15 mouse cellular contexts compared by ENCODE assay signal in genomic region chr7:84587101-84587783, GRCm38 (mm10). TPM values are rescaled to one million over a fixed set of nuclear protein-coding genes. Genes with fewer than 3 reads are reported as not detected.
DNase-seq lines count a peak whose midpoint lies in the region; ATAC-seq lines count a peak whose summit lies in the region.
"Had no signal": no experiment of that assay in that cellular context is flagged by ENCODE, and none has a peak within 500 bp of the region (broad histone marks: within the 10 kb centered on the region; RNA-seq: fewer than 3 reads in every experiment).

No protein-coding gene starts in this region.

- no peak overlapping the region for H3K4me3 ChIP-seq in heart, embryonic 12.5 days
- H3K4me3 ChIP-seq in liver, embryonic 15.5 days (replicated peaks), result no peak overlapping the region; the same call in 1 of the 2 replicates
- H3K4me3 ChIP-seq: embryonic facial prominence, embryonic 10.5 days; limb, embryonic 13.5 days; megakaryocyte, embryonic 14.5 days had no signal

- H3K4me1 ChIP-seq in heart, embryonic 12.5 days (replicated peaks), result peaks cover 20% of the 10 kb centered on the region
- H3K4me1 ChIP-seq in liver, embryonic 15.5 days (replicated peaks), result peaks cover 42% of the 10 kb centered on the region
- H3K4me1 ChIP-seq: embryonic facial prominence, embryonic 10.5 days; limb, embryonic 13.5 days had no signal

- H3K4me2 ChIP-seq in heart, embryonic 12.5 days, result no peak overlapping the region
- H3K4me2 ChIP-seq in liver, embryonic 15.5 days, result peak overlapping the region; percentile 59
- H3K4me2 ChIP-seq: limb, embryonic 13.5 days had no signal

- H3K27me3 ChIP-seq in heart, embryonic 12.5 days (replicated peaks), result no peaks in the 10 kb centered on the region
- H3K27me3 ChIP-seq in liver, embryonic 15.5 days, result no peaks in the 10 kb centered on the region
- H3K27me3 ChIP-seq: limb, embryonic 13.5 days had no signal

- no peak for DNase-seq in heart, adult 18-20 months
- peak; percentile 3 for DNase-seq in testis, postnatal 10 days (ENCODE audit: low spot score)
- DNase-seq in testis, postnatal 14 days (ENCODE audit: low spot score), result no peak
- no peak for DNase-seq in kidney, postnatal 4 days
- no peak for DNase-seq in spleen, adult 12 weeks (ENCODE audit: low spot score)
- DNase-seq: adrenal gland, postnatal 25 days; cerebellum, adult 18-20 months; heart, postnatal 14 days; kidney, adult 18-20 months; retina, postnatal 1 day had no signal

- 80% methylated on average over 5 of the region's 5 CpGs for WGBS in heart, embryonic 12.5 days
- WGBS in liver, embryonic 15.5 days (ENCODE audit: insufficient replicate concordance), result 50% methylated on average over 5 of the region's 5 CpGs

- peak; percentile 81 for ATAC-seq in heart, embryonic 12.5 days (ENCODE audit: insufficient number of reproducible peaks, low FRiP score)
- peak; percentile 99 for ATAC-seq in liver, embryonic 15.5 days (ENCODE audit: insufficient read depth)

- no peak overlapping the region for H3K27ac ChIP-seq in heart, embryonic 12.5 days (ENCODE audit: poor library complexity, severe bottlenecking)
- peak overlapping the region; percentile 80 for H3K27ac ChIP-seq in liver, embryonic 15.5 days (replicated peaks)
- H3K27ac ChIP-seq: embryonic facial prominence, embryonic 10.5 days; limb, embryonic 13.5 days had no signal

- H3K9ac ChIP-seq in heart, embryonic 12.5 days, result no peak overlapping the region
- peak overlapping the region; percentile 31; the same call in 1 of the 2 replicates for H3K9ac ChIP-seq in liver, embryonic 15.5 days
- H3K9ac ChIP-seq: limb, embryonic 13.5 days had no signal

- no peaks in the 10 kb centered on the region for H3K9me3 ChIP-seq in heart, embryonic 12.5 days (replicated peaks)
- H3K9me3 ChIP-seq in liver, embryonic 15.5 days (replicated peaks), result no peaks in the 10 kb centered on the region
- H3K9me3 ChIP-seq: embryonic facial prominence, embryonic 10.5 days; limb, embryonic 13.5 days had no signal

- no peaks in the 10 kb centered on the region for H3K36me3 ChIP-seq in heart, embryonic 12.5 days
- peaks cover 3% of the 10 kb centered on the region; the same call in 1 of the 2 replicates for H3K36me3 ChIP-seq in liver, embryonic 15.5 days (replicated peaks)
- H3K36me3 ChIP-seq: embryonic facial prominence, embryonic 10.5 days; limb, embryonic 13.5 days had no signal

RNA-seq across cellular contexts. Expression of gene Fah, which starts 19.3 kb away (rescaled TPM):
- 5.9 and 6.9 TPM in 2 replicates for polyA plus RNA-seq in heart, embryonic 12.5 days (2016; fragmentation: Nextera tagmentation; extraction: Ambion mirVana)
- total RNA-seq in heart, adult 18-20 months (2021), result 10 to 100 TPM; 20.0 to 25.8 TPM
- 78.8 and 103 TPM in 2 replicates for polyA plus RNA-seq in liver, embryonic 15.5 days (2015; fragmentation: Nextera tagmentation; extraction: Ambion mirVana)

RNA-seq across cellular contexts. Expression of gene Gm2115, which starts 58.5 kb away (rescaled TPM):
- 0.10 and 0.41 TPM in 2 replicates for polyA plus RNA-seq in heart, embryonic 12.5 days (2016; fragmentation: Nextera tagmentation; extraction: Ambion mirVana)
- total RNA-seq in heart, adult 18-20 months (2021), result under 1 TPM; 0.20 to 0.26 TPM
- 0.02 and 0.06 TPM in 2 replicates for polyA plus RNA-seq in liver, embryonic 15.5 days (2015; fragmentation: Nextera tagmentation; extraction: Ambion mirVana)

Comparison
In these comparisons a context has a peak if more than half of its experiments do, and no peak if none do; other contexts are left out.
1. RNA of gene Fah, which starts 19.3 kb away (polyA plus RNA-seq): 78.8 to 103 TPM in liver, embryonic 15.5 days; 5.9 to 6.9 TPM in heart, embryonic 12.5 days; every median in the first group is over 10 times any median in the second.